Mouse (Mus musculus) R1 (cell line): ENCODE measurements at regions not wholly inside any gene's neighbourhood (a gene's known extent, or its start where the extent isn't known, plus 50 kb on each side); places are given as distances from the start of the nearest gene placed in this dataset.
A peak's percentile ranks its signal among the peaks of the same experiment; 100 is the strongest.

Experiments
- DNase-seq: peaks from one replicate; pipeline ENCODE4 v3.0.0-alpha.2; 2018; ENCODE audit warnings: low read depth, low spot score

DNA sequence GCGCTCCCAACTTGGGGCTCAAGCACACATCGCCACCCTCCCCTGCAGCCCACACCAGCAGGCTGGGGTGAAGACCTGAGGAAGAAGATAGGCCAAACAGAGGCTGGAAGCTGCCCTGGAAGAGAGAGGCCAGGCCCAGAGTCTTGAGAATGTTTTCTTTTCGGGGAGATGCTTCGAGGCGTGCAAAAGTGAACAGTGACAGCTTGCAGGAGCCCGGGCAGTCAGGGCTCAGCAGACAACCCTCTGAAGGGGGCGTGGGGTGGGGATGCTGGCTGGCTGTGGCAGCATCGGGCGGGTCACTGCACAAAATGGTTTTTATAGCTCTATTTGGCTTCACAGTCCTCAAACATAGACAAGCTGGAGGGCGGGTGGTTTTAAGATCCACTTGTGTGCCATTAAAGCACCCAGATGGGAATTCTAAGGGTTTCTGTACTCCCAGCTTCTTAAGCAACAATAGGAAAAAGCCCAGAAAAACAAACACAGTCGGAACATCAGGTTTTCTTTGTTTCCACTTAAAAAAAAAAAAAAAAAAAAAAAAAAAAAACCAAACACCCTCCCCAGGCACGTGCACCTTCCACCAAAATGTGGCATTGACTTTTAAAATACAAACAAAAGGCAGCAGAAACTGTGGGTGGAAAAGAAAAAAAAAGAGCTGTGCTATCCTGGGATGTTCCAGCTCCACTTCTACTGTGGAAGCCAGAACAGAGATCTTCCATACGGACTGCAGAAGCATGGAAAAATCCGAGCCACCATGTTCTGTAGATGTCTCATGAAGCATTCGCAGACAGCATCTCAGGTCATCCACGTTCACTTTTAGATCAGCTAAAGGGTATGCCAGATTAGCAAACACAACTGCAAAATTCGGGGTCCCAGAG is 123.5 kb downstream of the Ly86 start:
- DNase-seq: no peak

DNA sequence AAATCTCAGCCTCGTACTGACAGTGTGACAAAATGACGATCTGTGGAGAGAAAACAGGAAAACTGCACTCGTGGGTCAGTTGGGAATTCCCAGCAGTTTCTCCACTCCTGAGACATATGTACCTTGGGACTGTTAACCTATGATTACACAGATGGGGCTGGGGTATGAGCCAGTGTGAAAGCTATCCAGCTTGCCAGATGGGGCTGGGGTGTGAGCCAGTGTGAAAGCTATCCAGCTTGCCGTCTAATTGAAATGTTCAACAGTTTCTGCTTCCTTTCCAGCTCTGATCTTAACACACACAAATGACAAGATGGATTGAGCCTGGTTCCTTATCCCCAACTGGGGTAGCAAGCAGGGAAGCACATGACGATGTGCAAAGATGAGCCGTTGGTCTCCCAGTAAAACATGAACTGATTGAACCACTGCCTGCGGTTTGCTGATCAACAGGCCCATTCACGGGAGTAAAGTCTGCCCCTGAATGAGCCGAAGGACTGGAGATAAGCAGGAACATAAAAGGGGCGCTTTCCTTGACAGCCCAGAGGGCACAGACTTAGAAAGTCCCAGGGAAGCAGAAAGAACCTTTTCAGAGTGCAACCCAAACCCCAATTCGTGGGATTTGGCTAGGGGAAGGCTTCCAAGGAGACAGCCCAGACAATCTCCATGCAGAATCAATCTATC is 125.4 kb downstream of the Ly86 start:
- no peak for DNase-seq

DNA sequence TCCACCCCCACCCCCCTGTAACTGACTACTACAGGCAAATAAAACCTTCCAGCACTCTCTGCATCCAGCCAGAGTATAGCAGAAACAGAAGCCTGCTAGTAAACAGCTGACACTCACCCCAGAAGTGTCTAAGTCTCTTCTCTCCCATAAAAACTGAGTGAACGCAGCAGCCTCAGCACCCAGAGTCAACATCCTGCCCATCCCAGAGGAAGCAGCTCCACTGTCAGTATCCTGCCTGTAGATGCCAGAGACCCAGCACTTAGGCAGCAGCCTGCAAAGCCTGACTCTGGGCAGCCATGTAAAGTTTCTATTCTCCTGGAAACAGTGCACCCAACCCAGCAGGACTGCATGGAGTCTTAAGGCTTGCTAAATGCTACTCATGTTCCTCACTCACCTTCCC is 128.4 kb downstream of the Ly86 start:
- DNase-seq: no peak

DNA sequence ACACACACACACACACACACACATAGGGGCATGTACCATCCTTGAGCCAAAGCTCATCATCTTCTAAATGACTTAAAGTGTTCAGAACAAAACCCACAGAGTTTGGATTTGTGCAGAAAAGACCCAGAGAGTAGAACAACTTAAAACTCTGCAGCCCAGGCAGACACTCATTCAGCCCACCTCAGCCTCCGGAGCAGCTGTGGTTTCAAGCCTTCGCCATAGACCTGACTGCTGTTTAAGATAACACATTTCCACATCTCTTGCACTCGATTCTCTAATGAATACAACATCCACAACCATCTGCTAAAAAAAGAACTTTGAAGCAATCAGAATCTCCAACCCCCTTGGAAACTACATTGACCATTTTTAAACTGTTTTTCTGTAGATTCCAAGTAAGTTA is 130.8 kb downstream of the Ly86 start:
- no peak for DNase-seq

DNA sequence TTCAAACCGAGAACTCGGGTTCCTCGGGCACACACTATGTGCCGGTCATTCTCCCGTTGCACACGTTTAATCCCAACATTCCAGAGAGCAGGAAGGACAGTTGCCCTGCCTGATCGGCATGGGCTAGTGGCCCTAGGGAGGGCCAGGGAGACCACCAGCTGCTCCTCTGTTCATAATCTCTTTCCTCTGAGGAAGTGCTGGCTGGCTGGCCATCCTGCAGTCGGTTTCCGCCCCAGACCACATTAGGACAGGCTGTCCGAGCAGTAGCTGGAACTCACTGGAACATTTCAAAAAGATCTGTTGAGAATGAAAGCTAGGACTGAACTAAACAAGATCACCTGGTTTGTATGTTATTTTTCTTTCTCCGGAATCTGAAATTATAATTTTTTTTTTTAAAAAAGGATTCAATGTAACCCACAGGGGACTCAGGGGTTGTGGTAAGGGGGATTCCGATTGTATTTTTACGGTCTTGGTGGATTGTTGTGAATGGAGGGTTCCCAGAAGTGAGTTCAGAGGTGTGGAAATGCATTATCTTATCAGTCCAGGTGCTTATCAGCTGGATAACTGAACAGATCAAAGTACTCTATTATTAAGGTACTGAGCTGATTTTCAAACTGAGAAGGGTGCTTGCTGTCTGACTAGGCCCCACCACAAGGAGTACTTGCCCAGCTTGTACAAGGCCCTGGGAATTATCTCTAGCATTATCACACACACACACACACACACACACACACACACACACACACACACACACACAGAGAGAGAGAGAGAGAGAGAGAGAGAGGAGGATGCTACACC is 131.4 kb downstream of the Ly86 start:
- no peak for DNase-seq

DNA sequence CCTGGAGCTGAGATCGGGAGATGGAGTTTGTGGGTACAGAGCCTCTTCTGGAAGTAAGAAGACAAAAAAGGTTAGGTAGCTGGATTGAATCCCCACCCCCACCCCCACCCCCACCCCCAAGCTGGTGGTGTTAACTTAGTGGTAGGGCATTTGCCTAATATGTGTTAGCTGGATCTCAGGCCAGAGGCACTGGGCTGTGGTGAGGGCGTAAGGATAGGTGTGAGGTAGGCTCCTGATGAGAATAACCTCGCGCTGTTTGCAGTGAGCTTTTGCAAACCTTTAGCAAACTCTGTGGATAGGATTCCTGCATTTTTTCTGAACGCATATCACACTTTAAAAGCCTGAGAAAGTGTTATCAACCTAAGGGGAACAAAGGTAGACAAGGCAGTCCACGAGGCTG is 132.3 kb downstream of the Ly86 start:
- no peak for DNase-seq

DNA sequence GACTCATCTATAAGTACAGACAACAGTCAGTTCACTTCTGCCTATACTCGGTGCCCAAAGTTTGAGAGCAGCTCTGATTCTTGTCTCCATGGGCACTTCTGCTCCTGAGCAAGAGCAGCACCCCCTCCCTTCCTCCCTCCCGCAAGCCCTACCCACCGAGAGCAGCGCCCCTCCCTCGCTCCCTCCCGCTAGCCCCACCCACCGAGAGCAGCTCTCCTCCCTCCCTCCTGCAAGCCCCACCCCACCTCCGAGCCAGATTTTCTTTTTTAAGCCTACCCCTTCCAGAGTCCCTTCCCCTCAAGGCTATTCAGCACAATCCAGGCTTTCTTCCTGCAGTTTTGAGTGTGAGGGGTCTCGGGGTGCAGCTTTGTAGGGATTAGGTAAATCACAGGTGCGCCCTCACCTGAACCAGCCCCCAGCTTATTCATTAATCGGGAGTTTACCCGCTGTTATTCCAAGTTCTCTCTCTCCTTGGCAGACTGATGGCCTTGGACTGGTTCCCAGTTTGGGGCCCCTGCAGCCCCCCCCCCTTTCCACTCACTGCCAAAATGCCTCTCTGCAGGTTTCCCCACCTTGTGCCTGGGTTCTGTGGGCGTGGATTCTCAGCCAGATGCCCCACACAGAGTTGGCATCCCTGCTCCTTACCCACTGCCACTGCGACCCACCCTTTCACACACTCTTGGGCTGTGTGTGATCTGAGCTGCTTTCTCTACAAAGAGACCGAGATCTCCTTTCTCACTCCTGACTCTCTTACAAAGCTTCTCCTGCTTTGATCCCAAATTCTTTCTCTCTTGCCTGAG is 132.9 kb downstream of the Ly86 start:
- peak; percentile 66 for DNase-seq

DNA sequence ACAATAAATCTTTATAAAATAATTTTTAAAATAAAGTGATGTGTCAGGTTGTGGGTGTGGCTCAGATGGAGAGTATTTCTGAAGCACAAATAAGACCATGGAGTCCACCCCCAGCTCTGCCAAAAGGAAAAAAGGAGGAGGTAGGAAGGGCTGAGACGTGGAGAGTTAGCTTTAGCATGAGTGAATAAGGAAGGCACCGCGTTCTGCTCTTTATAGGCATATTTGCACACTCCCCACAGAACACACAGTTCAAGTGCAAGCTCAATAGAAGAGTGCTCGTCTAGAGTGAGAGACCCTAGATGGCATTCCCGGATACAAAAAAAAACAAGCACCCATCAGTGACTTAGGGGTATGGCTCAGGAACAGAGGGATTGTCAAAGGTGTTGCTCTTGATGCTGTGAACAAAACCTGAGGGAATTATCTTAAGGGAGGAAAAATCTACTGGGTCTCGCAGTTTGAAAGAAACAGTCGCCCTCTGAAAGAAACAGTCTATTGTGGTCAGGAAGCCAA is 134.2 kb downstream of the Ly86 start:
- no peak for DNase-seq

DNA sequence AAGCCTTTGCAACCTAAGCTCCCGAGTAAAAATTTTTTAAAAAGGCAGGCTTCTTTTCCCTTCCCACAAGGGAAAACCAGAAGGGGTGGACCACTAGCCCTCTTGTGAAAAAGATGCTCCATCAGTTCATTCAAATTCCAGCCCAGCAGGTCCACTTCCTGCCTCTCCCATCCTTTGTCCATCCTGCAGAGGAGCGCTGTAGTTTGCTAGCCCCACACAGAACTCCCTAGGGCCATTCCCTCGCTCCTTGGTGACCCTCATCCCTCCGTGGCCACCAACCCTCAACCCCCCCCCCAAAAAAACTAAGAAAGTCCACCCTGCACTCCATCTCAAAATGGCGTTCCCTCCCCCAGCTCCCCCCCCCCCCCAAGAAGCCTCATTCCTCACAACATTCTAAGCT is 136.5 kb downstream of the Ly86 start:
- no peak for DNase-seq

DNA sequence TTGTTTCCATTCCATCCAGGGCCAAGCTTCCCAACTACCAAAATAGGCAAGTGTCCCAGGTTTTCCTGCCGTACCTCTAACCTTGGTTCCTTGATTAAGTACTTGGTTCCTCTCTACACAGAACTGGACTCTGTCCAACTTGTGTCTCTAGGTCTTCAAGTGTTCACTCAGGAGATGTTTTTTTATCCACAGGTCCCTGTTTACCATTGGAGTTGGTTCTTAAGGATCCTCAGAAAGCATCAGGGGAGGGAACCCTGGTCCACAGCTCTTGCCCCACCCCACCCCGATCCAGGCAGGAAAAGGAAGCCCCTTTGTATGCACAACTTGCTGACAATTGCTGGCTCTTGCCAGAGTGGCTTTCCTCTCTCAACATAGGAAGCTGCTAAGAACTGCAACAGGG is 137.0 kb downstream of the Ly86 start:
- peak; percentile 58 for DNase-seq

DNA sequence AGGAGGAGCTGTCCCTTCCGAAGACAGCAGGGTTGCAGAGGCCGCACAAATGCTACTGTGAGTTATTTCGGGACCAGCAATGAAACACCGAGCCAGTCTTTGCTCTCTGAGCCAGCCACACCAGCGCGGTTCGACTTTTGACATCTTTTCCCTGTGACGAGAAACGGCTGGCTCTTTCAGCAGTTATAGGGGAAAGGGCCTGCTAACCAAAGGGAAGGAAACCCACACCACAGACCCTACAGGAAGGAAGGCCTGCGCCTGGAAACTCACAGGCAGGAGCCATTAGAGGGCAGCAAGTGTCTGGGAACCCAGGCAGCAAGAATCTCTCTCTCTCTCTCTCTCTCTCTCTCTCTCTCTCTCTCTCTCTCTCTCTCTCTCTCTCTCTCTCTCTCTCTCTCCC is 137.6 kb downstream of the Ly86 start:
- peak; percentile 42 for DNase-seq

DNA sequence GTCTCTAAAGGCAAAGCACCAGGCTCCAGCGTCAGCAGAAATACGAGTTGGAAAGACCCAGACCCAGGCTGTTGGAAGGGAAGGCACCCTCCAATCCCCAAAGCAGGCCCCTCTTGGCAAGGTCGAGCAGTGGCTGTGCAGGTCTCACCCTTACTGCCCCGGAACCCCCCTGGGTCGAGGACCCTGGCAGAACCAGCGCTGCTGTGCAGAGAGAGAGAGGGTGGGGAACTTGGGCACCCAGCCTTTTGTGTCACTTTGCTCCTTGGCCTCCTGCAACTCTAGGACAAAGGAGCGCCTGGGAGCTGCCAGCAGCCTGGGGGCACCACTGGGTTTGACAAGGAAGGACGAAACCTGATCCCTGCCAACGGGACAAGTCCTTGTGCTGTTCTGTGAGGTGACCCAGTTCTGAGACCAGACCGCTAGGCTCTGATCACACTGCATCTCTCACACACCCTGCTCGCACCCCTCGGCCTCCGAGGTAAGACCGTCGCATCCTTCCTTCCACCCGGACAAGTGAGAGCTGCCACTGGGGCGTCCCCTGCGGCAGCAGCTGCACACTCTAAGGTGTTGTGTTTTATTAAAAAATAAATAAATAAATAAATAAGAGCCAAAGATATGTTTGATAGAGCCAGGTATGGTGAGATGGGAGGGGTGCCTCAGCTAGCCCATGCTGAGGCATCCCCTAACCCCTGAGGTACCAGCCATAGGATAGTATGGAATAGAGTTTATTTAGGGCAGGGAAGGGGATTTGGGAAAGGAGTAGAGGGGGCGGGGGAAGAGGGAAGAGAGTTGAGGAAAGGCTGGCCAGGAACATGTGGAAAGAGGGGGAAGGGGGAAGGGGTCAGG is 138.2 kb downstream of the Ly86 start:
- DNase-seq: no peak

DNA sequence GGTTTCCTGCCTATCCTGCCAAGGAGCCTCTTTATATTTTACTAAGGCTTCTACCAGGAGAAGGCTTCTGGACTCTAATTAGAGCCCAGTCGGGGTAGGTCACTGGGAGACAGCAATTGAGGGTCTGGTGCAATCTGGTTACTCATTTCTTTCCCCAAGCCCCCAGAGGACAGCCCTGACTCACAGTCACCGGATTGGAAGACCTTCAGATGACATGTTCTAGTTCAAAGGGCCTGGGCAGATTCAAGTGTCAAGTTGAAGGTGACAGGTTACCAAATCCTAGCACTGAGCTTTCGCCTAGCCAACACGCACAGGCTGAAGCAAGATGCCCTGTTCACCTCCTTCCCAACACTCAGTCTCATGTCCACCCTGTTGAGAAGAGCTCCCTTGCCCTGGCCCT is 139.6 kb downstream of the Ly86 start:
- no peak for DNase-seq

DNA sequence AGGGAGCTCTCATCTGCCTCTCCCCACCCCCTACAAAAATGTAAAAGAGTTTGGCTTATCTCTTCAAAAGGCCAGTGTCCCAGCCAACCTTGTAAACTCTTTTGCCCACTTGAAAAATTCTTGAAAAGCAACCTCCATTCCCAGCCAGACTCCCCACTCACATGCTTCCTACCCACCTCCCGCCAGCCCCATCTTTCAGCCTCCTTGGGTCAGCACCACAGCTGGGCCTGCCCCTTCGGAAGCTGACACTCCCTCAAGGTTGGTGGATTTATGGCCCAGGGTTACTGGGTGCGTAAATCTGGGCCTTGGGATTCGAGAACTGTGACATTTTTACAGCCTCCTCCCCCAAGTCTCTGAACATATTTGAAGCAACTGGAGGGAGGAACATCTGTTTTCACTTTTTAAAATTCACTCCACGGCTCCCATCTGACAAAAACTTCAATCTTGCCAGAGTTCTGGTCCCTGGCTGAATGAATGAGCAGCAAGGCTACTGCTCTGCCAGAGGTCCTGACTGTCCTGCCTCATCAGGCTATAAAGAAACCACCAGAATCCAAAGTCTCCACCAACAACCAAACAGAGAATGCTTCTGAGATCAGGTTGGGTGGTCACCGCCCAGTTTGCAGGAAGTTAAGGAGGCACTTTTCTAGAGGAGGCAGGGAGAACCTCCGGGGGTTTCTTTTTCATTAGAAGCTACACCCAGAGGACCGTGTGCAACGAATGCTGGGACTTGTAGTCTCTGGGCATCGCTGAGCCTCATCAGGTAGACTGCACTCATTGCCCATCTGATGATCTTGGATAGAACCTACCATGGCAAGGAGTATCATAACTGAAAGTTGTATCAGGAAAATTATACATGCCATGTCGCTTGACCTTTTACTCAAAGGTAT is 147.3 kb downstream of the Ly86 start:
- no peak for DNase-seq

DNA sequence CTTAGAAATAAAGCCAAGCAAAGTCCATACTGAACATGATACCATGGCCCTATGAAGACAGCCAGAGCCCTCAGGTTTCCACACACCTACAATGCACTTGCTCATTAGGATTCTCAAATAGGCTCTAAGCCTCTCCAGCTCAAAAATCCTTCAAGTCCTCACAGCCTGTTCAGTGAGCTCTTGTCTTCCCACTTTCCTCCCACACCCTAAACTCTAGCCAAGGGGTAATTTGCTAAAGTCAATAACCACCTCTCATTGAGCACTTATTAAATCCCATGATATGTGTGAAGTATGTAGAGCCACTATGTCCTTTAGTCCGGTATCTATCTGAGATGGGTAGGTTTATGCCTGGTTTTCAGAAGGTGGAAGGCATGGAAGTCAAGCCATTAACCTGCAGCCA is 148.3 kb downstream of the Ly86 start:
- DNase-seq: no peak

DNA sequence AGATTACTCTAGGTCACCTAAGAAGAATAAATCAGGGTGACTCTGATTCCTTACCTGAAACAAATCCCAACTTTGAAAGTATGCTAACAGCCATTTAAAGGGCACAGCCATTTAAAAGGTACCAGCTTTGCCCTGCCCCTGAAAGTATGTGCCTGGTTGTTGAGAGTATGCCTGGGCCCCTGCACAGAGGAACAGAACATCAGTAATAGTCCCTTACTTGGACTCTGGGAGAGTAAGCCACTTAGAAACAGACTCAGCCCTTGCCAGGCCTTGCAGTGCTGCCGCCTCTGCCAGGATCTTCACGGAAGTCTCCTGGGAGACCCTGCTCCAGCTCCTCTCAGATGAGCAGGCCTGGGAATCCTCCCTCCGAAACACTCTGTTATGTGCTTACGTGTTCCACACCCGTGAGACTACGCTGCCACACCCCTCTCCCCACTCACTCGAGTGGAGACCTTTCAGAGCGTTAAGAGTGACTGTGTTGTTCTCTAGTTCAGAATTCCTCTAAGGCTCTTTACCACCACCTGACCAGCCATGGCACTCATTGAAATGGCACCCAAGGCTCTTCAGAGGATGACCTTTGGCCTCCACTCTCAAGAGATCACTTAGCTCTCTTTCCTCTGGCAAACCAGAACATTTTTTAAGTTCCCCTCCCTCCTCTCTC is 150.4 kb downstream of the Ly86 start:
- DNase-seq: no peak

DNA sequence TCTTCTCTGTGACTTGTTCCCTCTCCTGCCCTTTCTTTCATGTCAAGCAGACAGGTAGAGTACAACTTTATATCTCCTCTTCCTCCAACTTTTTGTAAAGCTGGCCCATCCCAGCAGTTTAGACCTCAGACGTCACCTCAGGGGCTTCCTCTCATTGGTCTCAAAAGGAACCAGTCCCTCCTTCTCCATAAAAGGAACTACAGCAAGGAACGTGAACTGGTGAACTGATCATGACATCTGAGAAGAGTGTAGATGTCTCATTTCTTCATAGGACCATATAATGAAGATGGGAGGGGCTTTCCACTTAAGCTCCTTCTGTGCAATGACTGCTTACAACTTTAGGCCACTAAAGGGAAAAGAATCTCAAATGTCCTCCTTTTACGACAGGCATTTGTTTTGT is 153.0 kb downstream of the Ly86 start:
- no peak for DNase-seq

DNA sequence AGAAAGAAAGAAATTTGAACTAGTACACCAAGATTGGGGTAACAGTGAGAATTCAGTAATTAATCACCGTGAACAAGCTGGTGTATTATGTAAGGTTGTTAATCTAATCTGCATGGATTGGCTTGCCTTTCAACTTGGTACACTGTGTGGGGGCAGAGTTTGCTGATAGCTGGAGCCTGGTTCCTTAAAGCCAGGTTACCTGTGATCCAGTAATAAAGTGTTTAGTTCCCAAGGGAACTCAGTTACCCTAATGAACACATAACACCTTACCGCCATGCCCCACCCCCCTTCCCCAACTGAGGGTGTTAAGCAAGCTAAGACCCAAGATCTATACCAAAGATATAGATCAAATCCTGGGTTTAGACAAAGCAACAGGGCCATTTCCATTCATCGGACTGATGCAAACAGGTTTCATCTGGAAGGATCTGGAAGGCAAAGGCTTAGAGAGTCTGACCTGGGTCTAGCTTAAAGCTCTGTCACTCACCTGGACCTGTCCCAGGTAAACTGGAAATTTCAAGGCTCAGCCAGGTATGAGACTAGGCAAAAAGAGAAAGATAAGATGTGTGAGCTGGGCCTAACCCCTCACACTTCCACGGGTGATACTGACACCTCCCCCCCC is 155.8 kb downstream of the Ly86 start:
- DNase-seq: no peak
